Mouse (Mus musculus): Measurements from ENCODE around the gene Slc50a1. TPM values are rescaled to one million over a fixed set of nuclear protein-coding genes. Genes with fewer than 3 reads are reported as not detected.
A peak's percentile ranks its signal among the peaks of the same experiment; 100 is the strongest.

The Slc50a1 gene
- polyA plus RNA-seq (2016; fragmentation: Nextera tagmentation; extraction: Ambion mirVana) = 38.1 and 39.6 TPM in 2 replicates

DNA sequence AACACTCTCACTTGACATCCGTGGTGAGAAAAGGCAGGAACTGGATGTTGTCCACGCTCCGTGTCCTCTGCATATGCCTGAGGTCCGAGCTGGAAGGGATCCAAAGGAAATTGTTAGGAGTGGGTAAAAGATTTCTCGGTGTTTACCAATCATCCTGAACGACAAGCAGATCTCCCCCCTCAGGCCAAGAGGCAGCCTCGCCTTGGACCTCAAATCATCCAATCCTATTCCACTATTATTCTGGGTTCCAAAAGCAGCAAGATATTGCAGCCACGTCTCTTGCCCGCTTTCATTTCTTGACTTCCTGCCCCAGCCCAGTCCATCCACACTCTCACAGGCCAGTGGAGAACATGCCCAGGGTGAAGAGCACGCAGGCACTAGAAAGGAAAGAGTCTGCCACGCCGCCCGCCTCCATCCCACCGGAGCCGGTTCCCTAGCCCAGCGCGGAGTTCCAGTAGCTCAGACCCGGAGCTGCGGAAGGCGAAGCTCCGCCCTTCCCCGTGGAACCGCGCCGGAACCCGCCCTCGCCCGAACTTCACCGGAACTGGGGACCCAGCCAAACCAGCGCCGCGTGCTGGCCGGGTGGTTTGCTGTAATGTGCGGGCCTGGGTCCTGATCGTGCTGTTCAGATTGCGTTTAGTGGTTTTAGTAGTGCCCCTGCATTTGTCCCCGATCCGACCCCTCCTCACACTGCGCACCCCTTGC, at the start of gene Slc50a1:
Gene Slc50a1, minus strand, starts transcription at position 520 of the 705 bp plus-strand sequence.
- Histone ChIP-seq H3K27ac (replicated peaks) (peak within 1 kb of the TSS; percentile 66), H3K36me3 (no peaks in the 10 kb centered on the region), H3K4me1 (peaks cover 33% of the 10 kb centered on the region), H3K9me3 (no peaks in the 10 kb centered on the region), H3K9ac (replicated peaks) (peak within 1 kb of the TSS; percentile 81), H3K4me3 (peak within 1 kb of the TSS; percentile 56), H3K4me2 (replicated peaks) (peak within 1 kb of the TSS; percentile 85), H3K27me3 (peaks cover 29% of the 10 kb centered on the region; the same call in 1 of the 2 replicates)
- WGBS = 4% methylated on average over 39 of the region's 39 CpGs
- ATAC-seq (ENCODE audit: low FRiP score, low read depth) = peak; percentile 35; the same call in 1 of the 2 replicates

DNA sequence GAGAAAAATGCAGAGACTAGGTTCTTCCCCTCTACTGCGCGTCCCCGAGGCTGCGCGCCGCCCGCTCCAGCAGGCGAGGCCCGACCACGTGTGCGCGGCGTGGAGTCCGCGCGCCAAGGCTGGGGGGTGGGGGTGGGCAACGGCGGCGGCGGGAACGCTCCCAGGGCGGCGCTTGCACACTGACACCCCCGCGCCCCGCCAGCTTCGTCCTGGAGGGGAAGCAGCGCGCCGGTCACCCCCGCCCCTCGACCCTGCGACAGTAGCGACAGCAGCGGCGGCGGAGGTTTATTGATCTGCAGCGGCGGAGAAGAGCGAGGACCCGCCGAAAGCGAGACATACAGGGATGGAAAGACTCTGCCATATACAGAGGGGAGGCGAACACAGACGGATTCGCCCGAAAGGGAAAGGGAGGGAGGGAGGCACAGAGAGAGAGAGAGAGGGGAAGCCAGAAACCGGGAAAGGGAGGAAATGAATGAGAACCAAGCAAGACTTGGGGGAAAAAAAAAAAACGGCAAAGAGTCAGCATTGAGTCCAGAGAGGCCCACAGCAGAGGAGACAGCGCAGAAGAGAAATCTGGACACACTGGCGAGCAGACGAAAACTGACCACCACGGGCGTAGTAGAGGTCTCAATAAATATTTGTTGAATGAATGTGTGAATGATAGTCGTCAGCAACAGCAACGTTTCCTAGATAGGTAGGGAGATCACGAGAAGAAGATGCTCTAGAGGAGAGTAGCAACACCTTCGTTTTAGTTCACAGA, 49.4 kb upstream of the Slc50a1 start:
- Histone ChIP-seq H3K4me1 (peaks cover 71% of the 10 kb centered on the region), H3K9me3 (no peaks in the 10 kb centered on the region), H3K27ac (replicated peaks) (peak overlapping the region; percentile 72; the same call in 1 of the 2 replicates), H3K9ac (replicated peaks) (peak overlapping the region; percentile 43), H3K36me3 (no peaks in the 10 kb centered on the region), H3K4me3 (peak overlapping the region; percentile 69), H3K27me3 (peaks cover 93% of the 10 kb centered on the region), H3K4me2 (replicated peaks) (peak overlapping the region; percentile 93)
- WGBS = 3% methylated on average over 58 of the region's 58 CpGs
- ATAC-seq (ENCODE audit: low FRiP score, low read depth) = no peak

DNA sequence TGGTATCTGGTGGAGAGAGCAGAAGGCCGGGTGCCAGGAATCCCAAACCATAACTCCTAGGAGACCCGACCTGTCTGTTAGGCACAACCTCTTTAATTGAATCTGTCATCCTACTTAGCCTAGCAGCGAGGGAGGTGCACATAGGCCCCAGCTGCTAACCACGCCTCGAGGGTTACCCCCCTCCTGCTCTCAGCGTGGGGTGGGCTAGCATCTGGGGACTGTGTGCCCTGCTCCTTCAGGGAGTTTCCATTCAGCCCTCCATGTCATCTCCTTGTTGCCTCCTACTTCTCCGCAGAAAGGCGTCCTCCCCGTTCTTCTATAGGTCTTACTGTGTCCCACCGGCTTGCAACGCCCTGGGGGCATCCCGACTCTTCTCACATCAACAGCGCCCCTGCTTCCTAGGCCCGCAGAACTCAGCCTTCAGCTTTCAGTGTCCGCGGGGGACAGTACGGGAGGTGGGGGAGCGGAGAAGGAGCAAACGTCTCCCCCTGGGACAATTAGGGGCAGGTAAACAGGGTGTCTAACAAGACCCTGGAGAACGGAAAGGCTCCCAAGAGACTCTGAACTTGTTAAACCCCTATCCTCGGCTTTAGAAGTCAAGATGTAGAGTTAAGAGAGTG, 48.7 kb upstream of the Slc50a1 start:
- Histone ChIP-seq H3K27me3 (peaks cover 95% of the 10 kb centered on the region), H3K9ac (replicated peaks) (peak overlapping the region; percentile 43), H3K27ac (replicated peaks) (no peak overlapping the region; the same call in 1 of the 2 replicates), H3K36me3 (no peaks in the 10 kb centered on the region), H3K4me1 (peaks cover 72% of the 10 kb centered on the region), H3K4me3 (peak overlapping the region; percentile 69), H3K9me3 (no peaks in the 10 kb centered on the region), H3K4me2 (replicated peaks) (peak overlapping the region; percentile 93)
- ATAC-seq (ENCODE audit: low FRiP score, low read depth) = no peak
- WGBS = 7% methylated on average over 21 of the region's 21 CpGs

DNA sequence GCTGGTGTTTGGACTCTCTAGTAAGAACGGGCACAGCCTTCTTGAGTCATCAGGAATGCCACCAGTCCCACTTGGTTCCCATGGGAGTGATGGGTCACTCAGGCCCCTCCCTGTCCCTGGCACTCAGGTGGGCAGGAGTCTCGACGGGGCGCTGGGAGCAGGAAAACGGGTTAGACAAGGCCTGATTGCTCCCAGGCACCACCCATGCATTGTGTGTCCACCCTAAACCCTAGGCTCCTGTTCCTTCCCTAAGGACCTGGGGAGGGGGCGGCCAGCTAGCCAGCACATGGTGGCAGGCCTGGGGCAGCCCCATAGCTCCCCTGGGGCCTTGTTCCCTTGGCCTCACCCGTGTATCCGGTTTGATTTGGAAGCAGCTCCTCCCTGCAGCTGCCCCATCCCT, 47.9 kb upstream of the Slc50a1 start:
- H3K4me3 ChIP-seq = no peak overlapping the region
- no peak overlapping the region for H3K27ac ChIP-seq (replicated peaks)
- H3K36me3 ChIP-seq = no peaks in the 10 kb centered on the region
- peaks cover 72% of the 10 kb centered on the region for H3K4me1 ChIP-seq
- 72% methylated on average over 8 of the region's 8 CpGs for WGBS
- no peak overlapping the region for H3K9ac ChIP-seq (replicated peaks)
- H3K27me3 ChIP-seq = peaks cover 88% of the 10 kb centered on the region
- ATAC-seq (ENCODE audit: low FRiP score, low read depth) = no peak
- H3K9me3 ChIP-seq = no peaks in the 10 kb centered on the region
- no peak overlapping the region for H3K4me2 ChIP-seq (replicated peaks)

DNA sequence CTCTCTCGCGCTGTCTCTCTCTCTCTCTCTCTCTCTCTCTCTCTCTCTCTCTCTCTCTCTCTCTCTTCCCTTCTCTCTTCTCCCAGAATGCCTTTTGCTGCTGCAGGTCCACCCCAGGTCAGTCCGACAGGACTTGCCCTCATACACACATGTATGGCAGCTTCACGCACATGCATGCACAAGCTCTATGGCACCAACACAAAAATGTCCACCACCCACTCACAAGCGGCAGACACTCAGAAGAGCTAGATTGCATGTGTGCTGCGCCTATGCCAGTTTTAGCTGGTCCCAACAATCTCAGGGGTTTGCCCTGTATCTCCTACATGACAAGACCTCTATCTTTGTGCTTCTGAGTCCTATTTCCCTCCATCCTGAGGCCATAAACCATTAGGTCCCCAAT, 46.9 kb upstream of the Slc50a1 start:
- Histone ChIP-seq H3K4me1 (peaks cover 63% of the 10 kb centered on the region), H3K27ac (replicated peaks) (no peak overlapping the region)
- WGBS = 57% methylated on average over 6 of the region's 6 CpGs

DNA sequence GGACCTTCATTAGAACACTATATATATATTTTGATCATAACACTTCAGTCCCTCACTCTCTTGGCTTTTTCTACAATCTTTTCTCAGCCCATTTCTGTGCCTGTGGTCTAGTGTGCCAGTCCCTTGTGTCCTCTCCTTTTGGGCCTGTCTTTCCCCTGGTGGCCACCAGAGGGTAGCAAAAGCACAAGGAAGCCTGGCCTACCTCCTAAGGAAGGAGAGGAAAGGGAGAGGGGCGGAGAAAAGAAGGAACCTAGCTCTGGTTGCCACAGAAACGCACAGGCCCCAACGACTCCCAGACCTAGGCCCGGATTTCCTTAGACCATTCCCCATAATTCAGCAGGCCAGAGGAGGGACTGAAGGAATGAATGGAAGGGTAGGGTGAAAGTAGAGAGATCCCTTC, 46.5 kb upstream of the Slc50a1 start:
- Histone ChIP-seq H3K36me3 (no peaks in the 10 kb centered on the region), H3K27ac (replicated peaks) (no peak overlapping the region), H3K4me1 (peaks cover 59% of the 10 kb centered on the region), H3K27me3 (peaks cover 73% of the 10 kb centered on the region), H3K4me3 (no peak overlapping the region), H3K4me2 (replicated peaks) (peak overlapping the region; percentile 60), H3K9me3 (no peaks in the 10 kb centered on the region), H3K9ac (replicated peaks) (no peak overlapping the region)
- 2% methylated on average over 4 of the region's 4 CpGs for whole genome bisulfite sequencing
- ATAC-seq (ENCODE audit: low FRiP score, low read depth) = 0 out of 2 replicates have a peak, but pooled peaks have one; percentile 21

More for the DNA sequence above, 46.9 kb upstream of the Slc50a1 start:
- no peak overlapping the region for H3K4me3 ChIP-seq
- peaks cover 77% of the 10 kb centered on the region for H3K27me3 ChIP-seq
- no peak for ATAC-seq (ENCODE audit: low FRiP score, low read depth)
- no peak overlapping the region for H3K9ac ChIP-seq (replicated peaks)
- H3K9me3 ChIP-seq = no peaks in the 10 kb centered on the region
- peak overlapping the region; percentile 25 for H3K4me2 ChIP-seq (replicated peaks)
- H3K36me3 ChIP-seq = no peaks in the 10 kb centered on the region

DNA sequence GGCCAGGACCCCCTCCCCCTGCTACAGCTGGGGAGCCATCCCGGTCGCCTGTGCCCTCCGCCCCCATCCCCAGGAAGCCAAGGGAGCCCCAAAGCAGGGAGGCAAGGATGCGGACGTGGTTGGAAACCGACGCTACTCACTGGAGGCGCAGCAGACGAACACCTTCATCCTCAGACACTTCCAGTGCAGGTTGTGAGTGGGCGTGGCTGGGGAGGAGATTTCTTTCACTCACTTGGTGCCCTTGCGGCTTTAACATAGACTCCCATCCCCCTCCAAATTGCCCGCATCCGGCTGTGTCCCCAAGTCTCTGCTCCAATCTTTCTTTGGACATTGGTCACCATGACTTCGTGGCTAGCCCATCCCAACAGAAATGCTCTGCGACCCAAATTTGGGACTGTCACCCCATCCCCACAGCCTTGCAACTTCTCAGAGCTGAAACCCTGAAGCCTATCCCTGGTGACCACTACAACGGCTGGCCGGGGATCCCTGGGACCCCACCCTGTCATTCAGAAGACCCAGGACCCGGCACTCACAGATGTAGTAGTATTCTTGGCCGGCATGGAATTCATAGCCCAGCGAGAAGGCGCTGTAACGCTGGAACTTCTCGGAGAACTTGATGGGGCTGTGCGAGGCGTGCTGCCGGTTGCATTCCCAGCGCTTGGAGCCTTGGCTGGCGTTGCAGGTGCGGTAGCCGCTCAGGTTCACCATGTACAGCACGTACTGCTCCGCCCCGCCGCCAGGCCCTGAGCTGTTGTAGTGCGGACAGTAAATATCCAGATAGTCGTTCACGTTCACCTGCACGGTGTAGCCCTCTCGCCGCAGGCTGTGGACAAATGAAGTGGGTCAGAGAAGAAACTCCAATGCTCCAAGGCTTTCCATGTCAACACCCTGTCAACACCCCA, 45.8 kb upstream of the Slc50a1 start:
- peak; percentile 12; the same call in 1 of the 2 replicates for ATAC-seq (ENCODE audit: low FRiP score, low read depth)
- Histone ChIP-seq H3K4me3 (peak overlapping the region; percentile 36), H3K9ac (replicated peaks) (peak overlapping the region; percentile 39; the same call in 1 of the 2 replicates), H3K36me3 (no peaks in the 10 kb centered on the region), H3K4me1 (peaks cover 53% of the 10 kb centered on the region), H3K27me3 (peaks cover 67% of the 10 kb centered on the region), H3K27ac (replicated peaks) (no peak overlapping the region), H3K4me2 (replicated peaks) (peak overlapping the region; percentile 60), H3K9me3 (no peaks in the 10 kb centered on the region)
- WGBS = 8% methylated on average over 40 of the region's 40 CpGs

DNA sequence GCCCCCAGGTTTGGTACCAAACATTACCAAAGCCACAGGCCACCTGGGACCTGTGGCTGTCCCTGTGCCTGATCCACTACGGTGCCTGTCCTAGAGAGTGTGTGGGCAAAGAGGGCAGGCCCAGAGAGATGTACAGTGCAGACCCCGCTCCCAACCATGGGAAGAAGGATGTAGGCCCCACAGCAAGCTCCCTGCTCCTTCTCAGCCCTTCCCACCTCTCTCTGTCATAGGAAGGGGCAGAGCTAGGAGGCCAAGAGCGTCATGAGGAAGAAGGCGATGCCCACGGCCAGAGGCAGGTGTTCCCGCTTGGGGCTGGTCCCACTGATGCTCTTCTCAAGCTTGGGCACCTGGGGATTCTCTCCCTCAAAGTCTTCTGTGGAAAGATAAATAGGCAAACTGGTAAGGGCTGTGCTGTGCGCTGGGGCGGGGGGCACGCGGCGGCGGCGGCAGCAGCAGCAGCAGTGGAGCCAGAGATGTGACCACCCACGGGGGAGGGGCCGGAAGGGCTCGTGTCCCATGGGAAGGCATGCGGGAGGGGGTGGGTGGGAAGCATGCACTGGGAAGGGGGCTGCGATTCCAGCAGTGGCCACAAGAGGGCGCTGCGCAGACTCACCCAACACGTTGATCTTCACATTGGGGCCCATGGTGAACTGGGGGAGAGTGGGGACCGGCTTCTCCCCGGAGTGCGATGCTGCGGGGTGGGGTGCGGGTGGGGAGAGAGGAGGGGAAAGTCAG, 45.0 kb upstream of the Slc50a1 start:
- H3K27ac ChIP-seq (replicated peaks) = no peak overlapping the region
- peak; percentile 34 for ATAC-seq (ENCODE audit: low FRiP score, low read depth)
- no peaks in the 10 kb centered on the region for H3K9me3 ChIP-seq
- WGBS = 5% methylated on average over 26 of the region's 26 CpGs
- no peaks in the 10 kb centered on the region for H3K36me3 ChIP-seq
- peak overlapping the region; percentile 36 for H3K4me3 ChIP-seq
- peak overlapping the region; percentile 42; the same call in 1 of the 2 replicates for H3K9ac ChIP-seq (replicated peaks)
- peak overlapping the region; percentile 60 for H3K4me2 ChIP-seq (replicated peaks)
- peaks cover 44% of the 10 kb centered on the region for H3K4me1 ChIP-seq
- peaks cover 58% of the 10 kb centered on the region for H3K27me3 ChIP-seq

DNA sequence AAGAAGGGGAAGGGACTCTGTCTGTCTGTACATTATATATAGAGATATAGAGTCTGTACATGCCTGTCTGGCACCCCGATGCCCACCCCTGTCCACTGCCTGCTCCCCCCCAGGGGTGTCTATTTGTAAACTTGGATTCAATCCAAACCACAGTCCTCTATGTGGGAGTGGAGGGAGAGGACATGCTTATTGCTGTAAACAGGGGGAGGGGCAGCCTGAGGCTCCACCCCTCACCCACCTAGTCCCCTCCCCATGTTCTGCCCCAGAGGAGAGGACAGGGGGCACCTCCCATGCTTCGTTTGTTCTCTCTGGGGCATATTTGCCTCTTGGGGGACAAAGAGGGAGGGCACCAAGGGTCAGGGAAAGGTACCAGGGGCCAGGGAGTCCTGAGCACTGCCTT, 44.4 kb upstream of the Slc50a1 start:
- H3K9ac ChIP-seq (replicated peaks) = no peak overlapping the region
- 38% methylated on average over 2 of the region's 2 CpGs for WGBS
- H3K9me3 ChIP-seq = no peaks in the 10 kb centered on the region
- H3K4me3 ChIP-seq = no peak overlapping the region
- ATAC-seq (ENCODE audit: low FRiP score, low read depth) = no peak
- no peaks in the 10 kb centered on the region for H3K36me3 ChIP-seq
- H3K4me2 ChIP-seq (replicated peaks) = peak overlapping the region; percentile 60
- peaks cover 39% of the 10 kb centered on the region for H3K4me1 ChIP-seq
- peaks cover 53% of the 10 kb centered on the region for H3K27me3 ChIP-seq
- H3K27ac ChIP-seq (replicated peaks) = no peak overlapping the region

DNA sequence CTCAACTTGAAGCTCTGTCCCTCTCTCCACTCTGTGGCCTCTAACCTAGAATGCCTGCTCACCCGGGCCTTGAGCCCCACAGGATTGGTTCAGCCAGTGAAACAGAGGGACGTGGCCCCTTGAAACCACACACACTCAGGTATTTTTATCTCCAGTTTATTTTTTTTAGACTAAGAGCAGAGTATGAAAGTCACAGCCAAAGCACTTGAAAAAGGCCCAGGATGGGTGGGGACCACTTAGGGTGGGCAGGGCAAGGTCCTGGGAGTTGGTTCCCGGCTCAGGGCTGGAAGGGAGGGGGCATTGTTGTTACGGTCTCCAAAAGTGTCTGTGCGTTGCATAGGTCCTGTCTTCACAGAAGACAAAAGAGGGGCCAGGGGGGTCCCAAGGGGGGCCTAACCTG, 44.0 kb upstream of the Slc50a1 start:
- no peak for ATAC-seq (ENCODE audit: low FRiP score, low read depth)
- no peak overlapping the region for H3K4me2 ChIP-seq (replicated peaks)
- peaks cover 48% of the 10 kb centered on the region for H3K27me3 ChIP-seq
- H3K9ac ChIP-seq (replicated peaks) = no peak overlapping the region
- H3K4me3 ChIP-seq = no peak overlapping the region
- peaks cover 35% of the 10 kb centered on the region for H3K4me1 ChIP-seq
- no peak overlapping the region for H3K27ac ChIP-seq (replicated peaks)
- 77% methylated on average over 5 of the region's 5 CpGs for WGBS
- H3K36me3 ChIP-seq = no peaks in the 10 kb centered on the region
- no peaks in the 10 kb centered on the region for H3K9me3 ChIP-seq
